Mouse (Mus musculus) erythroblast, adult 5-6 weeks (primary cell): Measurements from ENCODE around the gene Endog. TPM values are rescaled to one million over a fixed set of nuclear protein-coding genes. Genes with fewer than 3 reads are reported as not detected.

Source experiments
- ATAC-seq: replicated peaks from 2 replicates; pipeline ENCODE4 v1.8.0; 2016; ENCODE audit warnings: moderate number of reproducible peaks, mild to moderate bottlenecking, moderate TSS enrichment, inconsistent platforms; ENCODE audit not compliant: poor library complexity, low FRiP score, severe bottlenecking
- total RNA-seq, 2 experiments: library from RNA; stranded (forward) in 1 of 2; stranded (reverse) in 1 of 2; fragments of 150-400 nt in 1 of 2; fragments of 200-764, 138-1000 nt in 1 of 2; gene quantifications; 2 replicates each; pipeline versions ENCODE4 v1.2.3 to v1.2.4; 2015 to 2017; ENCODE audit warnings: low replicate concordance in 2 of 2

Gene Endog
- total RNA-seq, 2 experiments from 2014 or later: 3.0 TPM; not detected in 1

DNA sequence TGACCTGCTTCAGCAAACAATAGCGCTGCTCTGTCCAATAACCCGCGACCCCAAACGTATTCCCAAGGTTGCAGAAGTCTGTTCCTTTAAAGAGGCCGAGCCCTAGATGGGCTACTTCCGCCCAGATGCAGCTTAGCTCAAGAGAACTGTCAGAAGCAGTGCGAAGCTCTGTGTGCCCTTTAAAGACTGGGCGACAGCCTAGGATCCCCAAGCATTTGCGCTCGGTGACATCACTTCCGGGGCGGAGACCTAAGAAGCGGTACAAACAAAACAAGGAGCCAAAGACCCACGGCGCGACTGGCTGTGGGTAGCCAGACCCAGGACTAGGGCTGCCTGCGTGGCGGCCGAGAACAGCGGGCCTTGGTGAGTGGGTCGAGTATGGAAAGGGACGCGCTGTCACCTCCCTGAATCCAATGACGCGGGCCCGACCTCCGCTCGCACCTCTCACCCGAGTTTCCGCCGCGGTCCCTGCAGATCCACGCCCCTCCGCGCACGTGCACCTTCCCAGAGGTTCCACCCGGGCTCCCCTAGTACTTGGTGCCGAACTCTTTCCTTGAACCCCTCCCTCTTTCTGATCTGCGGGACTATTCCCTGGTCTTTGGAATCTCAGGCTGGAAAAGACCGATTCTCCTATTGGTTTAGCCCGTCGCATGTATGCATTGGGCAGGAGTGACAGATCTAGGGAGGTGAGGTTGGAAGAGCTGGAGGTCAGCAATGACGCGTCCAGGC, 34.5 kb downstream of the Endog start, which contains the start of gene Kyat1:
Kyat1 (minus strand) TSS at position 219 of the 729 bp plus-strand sequence.
- peak; percentile 92 for ATAC-seq

DNA sequence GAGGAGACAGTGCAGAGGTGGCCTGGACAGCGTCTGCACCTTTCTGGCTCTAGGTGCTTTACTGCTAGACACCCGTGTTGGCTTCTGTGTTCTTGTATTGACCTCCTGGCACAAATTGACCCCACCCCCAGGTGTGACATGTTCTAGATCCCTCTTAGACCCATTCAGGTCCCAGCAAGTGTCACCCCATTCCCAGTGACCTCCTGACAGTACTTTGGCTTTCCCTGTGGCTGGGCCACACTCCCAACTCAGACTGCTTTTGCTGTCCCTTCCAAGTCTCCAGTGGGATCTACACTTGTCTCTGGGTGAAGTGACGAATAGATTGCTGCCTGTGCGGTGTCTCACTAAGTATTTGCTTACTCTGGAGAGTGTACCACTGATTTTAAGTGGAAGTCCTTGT, 36.1 kb downstream of the Endog start:
- ATAC-seq: no peak

DNA sequence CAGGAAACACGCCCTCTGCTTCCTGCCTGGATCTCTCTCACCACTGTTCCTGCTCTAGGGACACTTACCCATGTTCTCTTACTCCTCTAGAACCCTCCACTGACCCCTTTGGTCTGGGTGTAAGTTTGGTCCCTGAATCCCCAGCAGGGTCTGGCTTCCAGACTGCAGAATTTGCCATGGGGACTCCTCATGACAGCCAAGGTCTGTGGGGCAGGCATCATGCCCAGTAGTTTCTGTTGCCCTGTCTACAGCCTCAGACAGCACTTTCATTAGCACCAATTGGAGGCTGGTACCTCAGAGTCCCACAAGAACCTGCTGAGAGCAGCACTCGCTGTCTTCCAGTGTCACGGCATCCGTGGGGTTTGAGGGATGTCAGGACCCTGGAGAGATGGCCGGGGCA, 36.6 kb downstream of the Endog start:
- no peak for ATAC-seq

DNA sequence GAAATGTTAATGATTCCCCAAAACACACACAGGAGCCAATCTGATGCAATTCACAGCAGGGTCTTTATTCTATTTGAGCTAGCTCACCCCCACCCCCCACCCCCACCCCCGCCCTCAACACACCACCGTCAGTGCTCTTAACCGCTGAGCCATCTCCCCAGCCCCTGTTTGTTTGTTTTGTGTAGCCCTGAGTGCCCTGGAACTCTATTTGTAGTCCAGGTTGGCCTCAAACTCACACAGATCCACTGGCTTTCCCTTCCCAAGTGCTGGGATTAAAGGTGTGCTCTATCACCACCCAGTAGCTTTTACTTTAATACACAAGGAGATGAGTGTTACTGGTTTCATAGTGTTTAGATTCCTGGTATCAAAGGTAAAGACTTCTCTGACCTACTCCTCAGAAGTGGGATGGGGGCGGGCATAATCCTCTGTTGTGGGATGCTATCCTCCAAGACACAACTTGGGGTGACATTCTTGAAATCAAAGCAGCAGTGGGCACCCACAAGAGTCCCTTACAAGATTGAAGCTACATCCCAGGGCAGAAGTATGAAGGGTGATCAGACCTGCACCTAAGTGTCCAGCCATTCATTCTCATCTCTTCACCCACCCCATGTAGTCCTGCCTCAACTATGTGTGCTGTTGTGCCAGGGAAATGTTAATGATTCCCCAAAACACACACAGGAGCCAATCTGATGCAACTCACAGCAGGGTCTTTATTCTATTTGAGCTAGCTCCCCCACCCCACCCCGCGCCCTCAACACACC, 40.3 kb downstream of the Endog start:
- no peak for ATAC-seq

DNA sequence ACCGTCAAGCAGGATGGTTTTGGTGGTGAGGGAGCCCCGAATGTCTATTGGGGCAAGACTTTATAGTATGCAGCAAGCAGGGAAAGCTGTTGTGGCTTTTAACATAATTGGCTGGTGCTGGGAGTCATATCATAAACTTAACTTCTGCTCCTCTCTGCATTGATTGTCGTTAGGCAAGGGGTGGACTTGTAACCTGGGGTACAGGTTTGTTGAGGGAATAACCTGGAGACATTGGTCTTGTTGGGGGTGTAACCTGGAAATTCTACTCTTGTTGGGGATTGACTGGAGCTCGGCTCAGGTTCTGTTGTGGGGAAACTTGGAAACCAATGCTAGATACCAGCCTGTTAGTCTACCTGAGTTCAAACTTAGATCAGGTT, 40.9 kb downstream of the Endog start:
- ATAC-seq: no peak

DNA sequence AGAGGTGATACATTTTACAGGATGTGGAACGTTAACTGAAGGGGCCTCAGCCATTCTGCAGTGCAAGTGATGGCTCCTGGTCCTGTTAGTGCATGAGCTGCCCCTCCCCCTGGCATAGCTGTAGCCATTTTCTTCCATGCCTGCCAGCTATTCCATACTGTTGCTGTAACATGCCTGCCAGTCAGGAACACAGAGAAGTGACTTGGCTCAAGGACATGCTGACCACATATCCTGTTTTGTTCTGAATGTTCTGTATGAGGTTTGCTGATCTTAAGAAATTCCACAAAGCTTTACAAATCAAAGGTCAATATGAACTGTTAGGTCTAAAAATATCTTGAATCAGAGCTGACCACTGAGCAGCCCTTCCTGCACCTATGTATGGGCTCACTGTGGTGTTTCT, 41.7 kb downstream of the Endog start:
- no peak for ATAC-seq

DNA sequence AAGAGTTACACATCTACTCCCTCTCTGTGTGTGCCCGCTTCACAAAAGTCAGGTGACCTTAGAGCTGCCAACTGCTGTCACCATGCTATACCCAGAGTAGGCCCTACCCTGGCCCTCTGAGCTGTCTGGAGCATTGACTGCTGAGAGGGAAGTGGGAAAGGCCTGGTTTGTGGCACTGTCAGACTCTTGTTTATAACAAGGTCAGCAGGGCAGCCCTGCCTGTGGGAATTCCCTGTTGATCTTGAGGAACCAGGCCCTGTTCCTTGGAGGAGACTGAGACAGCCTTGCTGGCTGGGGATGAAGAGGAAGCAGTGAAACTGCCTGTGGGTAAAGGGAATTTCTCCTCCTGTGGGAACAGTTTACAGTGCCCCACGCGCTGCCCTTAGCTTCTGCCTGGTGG, 43.5 kb downstream of the Endog start:
- no peak for ATAC-seq

DNA sequence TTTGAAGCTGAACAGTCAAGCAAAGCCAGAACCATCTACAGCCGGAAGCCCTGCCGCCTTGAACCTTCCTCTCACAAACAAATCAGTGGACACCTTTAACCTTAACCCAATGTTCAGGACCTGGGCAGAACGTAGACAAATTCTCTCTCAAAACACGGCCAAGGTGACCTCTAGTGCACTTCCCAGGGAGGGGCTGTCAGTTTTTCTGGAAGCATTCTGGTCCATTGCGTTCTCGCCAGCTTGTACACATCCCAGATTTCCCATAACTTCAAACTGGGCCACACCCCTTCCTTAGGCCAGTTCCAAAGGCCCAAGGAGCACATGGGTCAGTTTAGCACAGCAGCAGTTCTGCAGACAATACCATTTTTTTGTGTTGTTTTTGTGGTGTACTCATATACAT, 44.2 kb downstream of the Endog start:
- ATAC-seq: no peak

DNA sequence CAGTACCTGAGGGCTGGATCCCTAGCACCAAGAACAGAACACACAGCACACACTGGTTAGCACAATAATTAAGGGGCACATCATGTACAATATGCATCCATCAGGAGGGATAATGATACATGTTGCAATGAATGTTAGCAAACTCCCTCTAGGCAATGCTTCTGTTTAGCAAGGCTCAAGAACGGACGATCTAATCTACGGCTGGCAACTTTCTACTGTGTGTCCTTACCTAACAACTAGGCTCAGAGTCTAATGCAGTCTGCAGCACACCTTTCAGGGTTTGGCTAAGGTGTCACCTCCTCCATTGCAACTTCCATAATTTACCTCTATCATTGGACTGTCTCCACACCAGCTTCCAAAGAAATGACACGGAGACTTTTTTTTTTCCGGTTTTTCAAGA, 45.0 kb downstream of the Endog start:
- no peak for ATAC-seq

Other genes starting within 250 kb of the Endog start
- gene Gle1, start 236.1 kb upstream of the Endog start, total RNA-seq (2015; ENCODE audit: low replicate concordance): 3.5 and 12.1 TPM in 2 replicates
- gene Gle1, start 236.1 kb upstream of the Endog start, total RNA-seq (2017; ENCODE audit: low replicate concordance): 16.0 and 23.0 TPM in 2 replicates
- 16.5 TPM in 2 replicates for gene Sptan1, start 205.9 kb upstream of the Endog start, total RNA-seq (2015; ENCODE audit: low replicate concordance)
- gene Sptan1, start 205.9 kb upstream of the Endog start, total RNA-seq (2017; ENCODE audit: low replicate concordance): 18.1 and 21.6 TPM in 2 replicates
- 3.5 and 4.6 TPM in 2 replicates for gene Wdr34, start 122.6 kb upstream of the Endog start, total RNA-seq (2015; ENCODE audit: low replicate concordance)
- gene Wdr34, start 122.6 kb upstream of the Endog start, total RNA-seq (2017; ENCODE audit: low replicate concordance): 0.09 and 0.84 TPM in 2 replicates
- 50.0 and 56.0 TPM in 2 replicates for gene Set, start 114.1 kb upstream of the Endog start, total RNA-seq (2015; ENCODE audit: low replicate concordance)
- gene Set, start 114.1 kb upstream of the Endog start, total RNA-seq (2017; ENCODE audit: low replicate concordance): 143 and 233 TPM in 2 replicates
- 0.63 and 13.3 TPM in 2 replicates for gene Pkn3, start 93.8 kb upstream of the Endog start, total RNA-seq (2015; ENCODE audit: low replicate concordance)
- 0.68 and 3.3 TPM in 2 replicates for gene Pkn3, start 93.8 kb upstream of the Endog start, total RNA-seq (2017; ENCODE audit: low replicate concordance)
- gene Zdhhc12, start 77.8 kb upstream of the Endog start, total RNA-seq (2015; ENCODE audit: low replicate concordance): 7.9 TPM in 1 of 2 replicates, not detected in the other
- 0.85 and 2.9 TPM in 2 replicates for gene Zdhhc12, start 77.8 kb upstream of the Endog start, total RNA-seq (2017; ENCODE audit: low replicate concordance)
- 10.2 and 10.4 TPM in 2 replicates for gene Zer1, start 46.9 kb upstream of the Endog start, total RNA-seq (2015; ENCODE audit: low replicate concordance)
- gene Zer1, start 46.9 kb upstream of the Endog start, total RNA-seq (2017; ENCODE audit: low replicate concordance): 12.8 and 17.0 TPM in 2 replicates
- 20.0 and 20.3 TPM in 2 replicates for gene Tbc1d13, start 37.7 kb upstream of the Endog start, total RNA-seq (2015; ENCODE audit: low replicate concordance)
- 8.6 and 9.9 TPM in 2 replicates for gene Tbc1d13, start 37.7 kb upstream of the Endog start, total RNA-seq (2017; ENCODE audit: low replicate concordance)
- 0.58 and 6.7 TPM in 2 replicates for gene Spout1, start 7.0 kb downstream of the Endog start, total RNA-seq (2015; ENCODE audit: low replicate concordance)
- gene Spout1, start 7.0 kb downstream of the Endog start, total RNA-seq (2017; ENCODE audit: low replicate concordance): 5.2 and 8.7 TPM in 2 replicates
- 0.42 and 2.9 TPM in 2 replicates for gene Kyat1, start 34.4 kb downstream of the Endog start, total RNA-seq (2015; ENCODE audit: low replicate concordance)
- gene Kyat1, start 34.4 kb downstream of the Endog start, total RNA-seq (2017; ENCODE audit: low replicate concordance): 0.84 and 1.8 TPM in 2 replicates
- 7.9 TPM in 2 replicates for gene Lrrc8a, start 66.2 kb downstream of the Endog start, total RNA-seq (2015; ENCODE audit: low replicate concordance)
- 7.1 and 8.3 TPM in 2 replicates for gene Lrrc8a, start 66.2 kb downstream of the Endog start, total RNA-seq (2017; ENCODE audit: low replicate concordance)
- not detected in 2 replicates for gene Gm28035, start 69.1 kb downstream of the Endog start, total RNA-seq (2015; ENCODE audit: low replicate concordance)
- not detected in 2 replicates for gene Gm28035, start 69.1 kb downstream of the Endog start, total RNA-seq (2017; ENCODE audit: low replicate concordance)
- gene Phyhd1, start 94.7 kb downstream of the Endog start, total RNA-seq (2015; ENCODE audit: low replicate concordance): 2.7 TPM in 1 of 2 replicates, not detected in the other
- gene Phyhd1, start 94.7 kb downstream of the Endog start, total RNA-seq (2017; ENCODE audit: low replicate concordance): 1.3 and 5.6 TPM in 2 replicates
- gene Gm28038, start 109.5 kb downstream of the Endog start, total RNA-seq (2015; ENCODE audit: low replicate concordance): not detected in 2 replicates
- not detected in 2 replicates for gene Gm28038, start 109.5 kb downstream of the Endog start, total RNA-seq (2017; ENCODE audit: low replicate concordance)
- gene Dolk, start 114.8 kb downstream of the Endog start, total RNA-seq (2015; ENCODE audit: low replicate concordance): 1.2 and 1.7 TPM in 2 replicates
- 2.8 and 3.0 TPM in 2 replicates for gene Dolk, start 114.8 kb downstream of the Endog start, total RNA-seq (2017; ENCODE audit: low replicate concordance)
- gene Nup188, start 114.9 kb downstream of the Endog start, total RNA-seq (2015; ENCODE audit: low replicate concordance): 14.8 and 22.5 TPM in 2 replicates
- gene Nup188, start 114.9 kb downstream of the Endog start, total RNA-seq (2017; ENCODE audit: low replicate concordance): 5.1 and 7.0 TPM in 2 replicates
- gene Sh3glb2, start 187.8 kb downstream of the Endog start, total RNA-seq (2015; ENCODE audit: low replicate concordance): 5.2 and 7.3 TPM in 2 replicates
- 7.4 and 9.3 TPM in 2 replicates for gene Sh3glb2, start 187.8 kb downstream of the Endog start, total RNA-seq (2017; ENCODE audit: low replicate concordance)
- 0.84 and 1.5 TPM in 2 replicates for gene Miga2, start 192.7 kb downstream of the Endog start, total RNA-seq (2015; ENCODE audit: low replicate concordance)
- gene Miga2, start 192.7 kb downstream of the Endog start, total RNA-seq (2017; ENCODE audit: low replicate concordance): 4.7 and 5.8 TPM in 2 replicates
- 2.3 and 3.7 TPM in 2 replicates for gene Dolpp1, start 220.8 kb downstream of the Endog start, total RNA-seq (2015; ENCODE audit: low replicate concordance)
- gene Dolpp1, start 220.8 kb downstream of the Endog start, total RNA-seq (2017; ENCODE audit: low replicate concordance): 5.4 and 9.1 TPM in 2 replicates
- 42.0 and 69.4 TPM in 2 replicates for gene Crat, start 244.3 kb downstream of the Endog start, total RNA-seq (2015; ENCODE audit: low replicate concordance)
- 51.8 and 55.1 TPM in 2 replicates for gene Crat, start 244.3 kb downstream of the Endog start, total RNA-seq (2017; ENCODE audit: low replicate concordance)
- gene Ptpa, start 244.5 kb downstream of the Endog start, total RNA-seq (2015; ENCODE audit: low replicate concordance): 121 and 149 TPM in 2 replicates
- 118 and 183 TPM in 2 replicates for gene Ptpa, start 244.5 kb downstream of the Endog start, total RNA-seq (2017; ENCODE audit: low replicate concordance)